Mouse (Mus musculus) gastrocnemius, adult 8-10 months (tissue): ENCODE measurements at regions not wholly inside any gene's neighbourhood (a gene's known extent, or its start where the extent isn't known, plus 50 kb on each side); places are given as distances from the start of the nearest gene placed in this dataset.
"Not testable (repeated sequence)": the region's sequence is repeated elsewhere in the genome, so short reads cannot be mapped to it uniquely, and the experiment has no call there.

Experiments
- DNase-seq, 2 experiments: peaks; one replicate each; pipeline ENCODE4 v3.0.0; 2022; ENCODE audit warnings: low spot score in 2 of 2

- DNase-seq, result no peak
Observed at GRCm38 (mm10) chr6:50821401-50822235, 167.4 kb upstream of the Npvf start.

- no peak for DNase-seq
Observed at GRCm38 (mm10) chr6:50822236-50823151, 168.3 kb upstream of the Npvf start.

GRCm38 (mm10) chr6:50823220-50823910 lies 169.1 kb upstream of the Npvf start:
- no peak for DNase-seq

GRCm38 (mm10) chr6:50824466-50824865 lies 170.2 kb upstream of the Npvf start:
- DNase-seq, result no peak

- DNase-seq, result no peak
Observed at GRCm38 (mm10) chr6:50831725-50832124, 177.5 kb upstream of the Npvf start.

GRCm38 (mm10) chr6:50835997-50836625 lies 181.9 kb upstream of the Npvf start:
- no peak for DNase-seq

- no peak for DNase-seq
Observed at GRCm38 (mm10) chr6:50840826-50841225, 186.6 kb upstream of the Npvf start.

GRCm38 (mm10) chr6:50845246-50845645 lies 191.0 kb upstream of the Npvf start:
- DNase-seq, result not testable (repeated sequence)

GRCm38 (mm10) chr6:50846740-50847516 lies 192.7 kb upstream of the Npvf start:
- no peak for DNase-seq

- no peak for DNase-seq
Observed at GRCm38 (mm10) chr6:50847548-50847947, 193.3 kb upstream of the Npvf start.

- no peak for DNase-seq
Observed at GRCm38 (mm10) chr6:50859162-50859561, 204.9 kb upstream of the Npvf start.

GRCm38 (mm10) chr6:50877991-50878390 lies 223.8 kb upstream of the Npvf start:
- no peak for DNase-seq

GRCm38 (mm10) chr6:50882298-50882697 lies 228.1 kb upstream of the Npvf start:
- DNase-seq, result no peak

- no peak for DNase-seq
Observed at GRCm38 (mm10) chr6:50882759-50883158, 228.5 kb upstream of the Npvf start.

GRCm38 (mm10) chr6:50885031-50885430 lies 230.8 kb upstream of the Npvf start:
- DNase-seq, result no peak

GRCm38 (mm10) chr6:50885771-50886360 lies 231.6 kb upstream of the Npvf start:
- DNase-seq, result no peak

GRCm38 (mm10) chr6:50890370-50891204 lies 236.3 kb upstream of the Npvf start:
- no peak for DNase-seq

- no peak for DNase-seq
Observed at GRCm38 (mm10) chr6:50891205-50891526, 236.9 kb upstream of the Npvf start.

GRCm38 (mm10) chr6:50898792-50899191 lies 244.6 kb upstream of the Npvf start:
- DNase-seq, result no peak
